Mouse (Mus musculus) c-Kit-positive CD71-negative TER-119-negative erythroid progenitor cells, embryonic 14.5 days (primary cell): Measurements from ENCODE around the gene Pgd.
"Not testable (repeated sequence)": the region's sequence is repeated elsewhere in the genome, so short reads cannot be mapped to it uniquely, and the experiment has no call there.

ENCODE experiments used
- DNase-seq: peaks from one replicate; pipeline ENCODE4 v3.0.0-alpha.2; 2013; ENCODE audit warnings: low read depth

Gene Pgd

DNA sequence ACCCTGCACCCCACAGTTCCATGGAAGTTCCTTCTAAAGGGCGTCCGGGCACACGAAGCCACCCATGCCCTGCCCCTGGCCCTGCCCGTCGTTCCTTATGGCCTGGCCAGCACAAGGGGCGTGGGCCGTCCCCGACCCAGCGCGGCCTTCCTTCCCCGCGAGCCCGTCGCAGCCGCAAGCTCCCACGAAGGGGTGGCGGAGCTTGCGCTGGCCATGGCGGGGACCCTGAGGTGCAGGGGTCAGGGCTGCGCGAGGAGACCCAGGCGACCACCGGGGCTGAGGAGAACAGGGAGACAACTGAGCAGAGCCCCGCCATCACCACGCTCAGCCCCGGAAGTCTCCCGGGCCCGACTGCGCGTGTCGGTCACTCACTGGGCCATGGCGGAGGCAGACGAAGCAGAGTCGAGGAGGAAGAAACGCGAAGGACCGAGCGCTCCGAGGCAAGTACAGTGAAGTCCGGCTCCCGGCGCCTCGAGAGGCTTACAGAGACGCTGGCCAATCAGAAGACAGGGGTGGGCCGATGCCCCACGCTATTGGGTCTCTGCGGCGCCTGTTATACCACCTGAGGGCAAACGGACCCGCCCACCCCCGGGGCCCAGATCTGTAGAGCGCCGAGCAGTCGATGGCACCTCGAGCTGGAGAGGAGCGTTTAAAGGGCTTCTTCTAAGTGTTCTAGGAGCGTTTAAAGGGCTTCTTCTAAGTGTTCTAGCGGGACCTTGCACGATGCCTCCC, at the start of gene Pgd:
Pgd (minus strand) TSS at position 557 of the 732 bp plus-strand sequence.
- DNase-seq = peak; percentile 93

- no peak for DNase-seq
These were observed 49.4 kb upstream of the Pgd start for GRCm38 (mm10) chr4:149215982-149216381.

DNA sequence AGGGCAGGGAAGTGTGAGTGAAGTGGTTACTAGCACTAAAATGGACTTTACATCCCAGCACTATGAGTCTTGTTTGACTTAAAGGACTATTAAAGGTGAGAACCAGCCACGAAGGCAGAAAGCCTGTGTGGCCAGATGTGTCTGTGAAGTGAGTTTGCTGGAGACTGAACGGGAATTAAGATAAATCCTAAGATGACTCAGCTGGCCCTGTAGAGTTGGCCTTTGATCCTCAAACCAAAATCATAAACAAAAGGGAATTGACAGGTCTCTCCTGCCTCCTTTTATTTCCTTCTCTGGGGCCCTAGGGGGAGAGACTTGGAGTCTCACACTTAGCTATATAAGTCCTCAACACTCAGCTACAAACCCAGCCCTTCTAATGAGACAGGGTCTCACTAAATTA, 48.8 kb upstream of the Pgd start:
- no peak for DNase-seq

DNA sequence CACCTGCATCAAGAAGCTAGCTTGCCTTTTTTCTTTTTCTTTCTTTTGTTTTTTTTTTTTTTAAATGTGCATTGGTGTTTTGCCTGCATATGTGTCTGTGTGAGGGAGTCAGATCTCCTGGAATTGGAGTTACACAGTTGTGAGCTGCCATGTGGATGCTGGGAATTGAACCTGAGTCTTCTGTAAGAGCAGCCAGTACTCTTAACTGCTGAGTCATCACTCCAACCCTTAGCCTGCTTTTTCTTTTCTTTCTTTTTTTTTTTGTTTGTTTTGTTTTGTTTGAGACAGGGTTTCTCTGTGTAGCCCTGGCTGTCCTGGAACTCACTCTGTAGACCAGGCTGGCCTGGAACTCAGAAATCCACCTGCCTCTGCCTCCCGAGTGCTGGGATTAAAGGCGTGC, 47.9 kb upstream of the Pgd start:
- DNase-seq = not testable (repeated sequence)

- no peak for DNase-seq
These were observed 46.9 kb upstream of the Pgd start for GRCm38 (mm10) chr4:149213466-149213865.

- DNase-seq = not testable (repeated sequence)
These were observed 44.9 kb upstream of the Pgd start for GRCm38 (mm10) chr4:149211441-149211840.

DNA sequence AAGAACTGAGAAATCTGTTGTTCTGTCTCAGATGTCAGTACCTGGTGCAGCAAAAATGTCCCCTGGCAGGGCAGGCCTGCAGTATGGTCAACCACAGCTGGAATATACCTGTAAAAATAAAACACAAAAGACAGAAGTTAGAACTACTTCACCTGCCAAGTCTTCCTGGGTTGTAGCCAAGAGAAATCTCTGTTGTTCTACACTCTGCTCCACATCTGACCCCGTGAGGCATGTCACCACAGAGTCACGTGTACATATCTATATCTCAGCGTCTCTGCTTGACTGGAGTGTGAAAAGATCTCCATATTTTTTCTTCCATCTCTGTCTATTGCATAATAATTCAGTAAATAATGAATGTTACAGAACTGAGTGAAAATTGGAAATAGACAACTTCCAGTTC, 35.9 kb upstream of the Pgd start:
- no peak for DNase-seq

DNA sequence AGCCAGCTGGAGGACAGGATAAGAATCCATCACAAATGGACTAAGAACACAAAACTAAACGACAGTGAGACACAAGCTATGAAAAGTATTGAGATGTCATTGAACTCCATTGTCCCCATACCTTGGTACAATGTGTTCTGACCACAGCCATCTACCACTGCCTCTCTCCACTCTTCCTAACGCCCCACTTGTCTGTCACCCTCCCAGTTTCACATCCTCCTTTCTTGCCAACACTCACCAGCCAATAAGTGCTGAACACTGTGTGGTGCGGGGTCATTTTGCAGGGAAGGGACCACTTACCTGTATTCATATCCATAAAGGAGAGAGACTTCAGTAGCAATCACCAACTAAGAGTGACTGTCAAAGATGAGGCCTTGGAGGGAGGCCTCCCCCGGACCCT, 34.5 kb upstream of the Pgd start:
- peak; percentile 5 for DNase-seq

DNA sequence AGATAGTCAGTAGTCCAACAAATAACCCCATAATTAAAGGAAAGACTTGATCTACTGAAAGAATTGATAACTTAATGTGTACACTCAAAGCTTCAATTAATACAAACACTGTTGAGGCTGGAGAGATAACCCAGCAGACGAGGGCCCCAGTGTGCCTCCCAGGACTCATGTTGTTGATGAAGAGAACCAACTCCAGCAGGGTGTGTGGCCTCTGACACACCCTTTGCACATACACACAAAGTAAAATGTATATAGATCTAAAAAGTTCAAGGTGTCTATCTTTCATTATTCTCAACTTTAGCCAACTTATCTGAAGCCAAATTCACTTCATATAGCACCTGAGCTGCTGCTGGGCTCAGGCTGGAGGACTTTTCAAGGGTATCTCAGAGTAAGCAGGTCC, 30.6 kb upstream of the Pgd start:
- no peak for DNase-seq

GRCm38 (mm10) chr4:149191103-149191502, 24.5 kb upstream of the Pgd start:
- no peak for DNase-seq

DNA sequence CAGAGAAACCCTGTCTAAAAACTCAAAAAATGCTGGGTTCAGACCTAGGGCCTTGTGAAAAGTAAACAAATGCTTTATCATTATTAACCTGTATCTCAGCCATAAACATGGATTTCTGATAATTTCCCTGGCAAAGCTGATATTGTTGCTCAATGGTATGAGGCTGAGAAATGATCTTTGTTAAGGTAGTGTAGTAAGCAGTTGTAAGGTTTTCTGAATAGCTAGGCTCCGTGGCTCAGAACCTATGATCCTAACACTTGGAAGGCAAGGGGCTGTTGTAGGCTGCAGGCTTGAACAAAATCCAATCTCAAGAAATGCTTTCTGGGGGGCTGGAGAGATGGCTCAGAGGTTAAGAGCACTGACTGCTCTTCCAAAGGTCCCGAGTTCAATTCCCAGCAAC, 22.0 kb upstream of the Pgd start:
- DNase-seq = no peak

GRCm38 (mm10) chr4:149182755-149183154, 16.2 kb upstream of the Pgd start:
- no peak for DNase-seq

DNA sequence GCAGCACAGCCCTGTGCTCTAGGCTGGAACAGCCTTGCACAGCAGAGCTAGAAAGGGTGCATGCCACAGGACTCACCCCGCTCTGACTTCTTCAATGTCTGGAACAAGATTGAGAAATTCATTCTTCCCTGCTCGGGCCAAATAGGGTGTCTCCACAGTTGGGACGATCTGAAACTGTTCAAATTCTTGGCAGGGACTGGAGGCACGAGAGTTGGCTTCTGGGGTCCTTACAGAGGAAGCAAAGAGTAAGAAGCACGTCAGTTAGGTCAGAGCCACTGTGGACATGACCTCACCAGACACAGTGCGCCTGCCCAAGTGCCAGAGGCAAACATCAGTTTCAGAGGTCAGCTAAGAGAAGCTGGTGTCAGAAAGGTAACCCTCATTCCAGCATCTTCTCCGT, 15.6 kb upstream of the Pgd start:
- DNase-seq = no peak

- no peak for DNase-seq
These were observed 13.0 kb upstream of the Pgd start for GRCm38 (mm10) chr4:149179573-149179972.

DNA sequence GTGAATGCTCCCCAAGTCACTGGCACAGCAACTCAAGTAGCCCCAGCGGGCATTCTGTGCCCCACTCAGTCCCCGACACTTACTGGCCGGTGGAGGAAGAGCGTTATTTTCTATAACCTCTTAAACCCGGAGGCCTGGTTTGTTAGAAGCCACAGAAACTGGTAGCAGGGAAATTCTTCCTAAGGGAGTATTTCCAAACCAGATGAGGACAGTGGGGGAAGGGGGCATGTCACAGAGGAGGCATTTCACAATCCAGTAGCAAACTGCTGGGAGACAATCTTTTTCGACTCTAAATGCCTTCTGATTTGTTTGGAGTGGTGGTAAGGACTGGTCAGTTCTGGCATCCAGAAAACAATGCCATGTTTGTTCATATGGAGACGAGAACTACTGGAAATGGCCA, 12.6 kb upstream of the Pgd start:
- no peak for DNase-seq

DNA sequence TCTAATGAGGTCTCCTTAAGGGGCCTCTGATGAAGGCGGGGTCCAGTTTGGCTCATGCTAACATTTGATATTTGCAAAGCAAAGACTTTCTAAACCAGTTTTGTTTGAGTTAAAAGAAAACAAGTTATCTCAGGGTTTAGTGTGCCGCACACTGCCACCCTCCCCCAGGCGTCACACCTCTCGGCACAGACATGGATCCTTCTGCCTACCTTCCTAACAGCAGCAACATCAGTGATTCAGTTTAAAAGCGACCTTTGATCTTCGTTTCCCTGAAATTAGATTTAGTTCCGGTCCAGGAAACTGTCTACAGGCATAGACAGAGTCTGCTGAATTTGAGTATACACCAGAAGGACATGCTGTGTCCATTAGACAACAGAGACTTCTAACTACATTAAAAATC, 11.8 kb upstream of the Pgd start:
- DNase-seq = no peak

- no peak for DNase-seq
These were observed 10.5 kb upstream of the Pgd start for GRCm38 (mm10) chr4:149177046-149177445.

- no peak for DNase-seq
These were observed 10.1 kb upstream of the Pgd start for GRCm38 (mm10) chr4:149176645-149177044.

DNA sequence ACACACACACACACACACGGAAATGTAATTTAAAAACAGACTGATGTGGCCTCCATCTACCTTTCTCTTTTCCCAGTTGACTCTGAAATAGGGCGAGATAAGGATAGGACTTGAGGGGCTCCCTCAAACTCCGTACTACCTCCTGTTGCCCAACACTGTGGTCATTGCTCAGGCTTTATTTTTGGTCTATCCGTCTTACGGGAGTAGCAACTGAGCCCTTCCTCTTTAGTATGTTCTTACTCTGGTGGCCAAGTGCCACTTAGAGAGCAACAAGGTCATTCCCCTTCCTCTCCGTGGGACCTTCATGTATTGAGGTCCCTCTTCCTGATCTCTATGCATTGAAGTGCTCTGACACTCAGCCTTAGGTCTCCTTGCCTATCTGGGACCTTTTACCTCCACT, 7.1 kb upstream of the Pgd start:
- DNase-seq = no peak

- DNase-seq = no peak
These were observed 6.1 kb upstream of the Pgd start for GRCm38 (mm10) chr4:149172666-149173065.

GRCm38 (mm10) chr4:149172083-149172482, 5.5 kb upstream of the Pgd start:
- DNase-seq = no peak

GRCm38 (mm10) chr4:149171581-149171981, 5.0 kb upstream of the Pgd start:
- DNase-seq = no peak

DNA sequence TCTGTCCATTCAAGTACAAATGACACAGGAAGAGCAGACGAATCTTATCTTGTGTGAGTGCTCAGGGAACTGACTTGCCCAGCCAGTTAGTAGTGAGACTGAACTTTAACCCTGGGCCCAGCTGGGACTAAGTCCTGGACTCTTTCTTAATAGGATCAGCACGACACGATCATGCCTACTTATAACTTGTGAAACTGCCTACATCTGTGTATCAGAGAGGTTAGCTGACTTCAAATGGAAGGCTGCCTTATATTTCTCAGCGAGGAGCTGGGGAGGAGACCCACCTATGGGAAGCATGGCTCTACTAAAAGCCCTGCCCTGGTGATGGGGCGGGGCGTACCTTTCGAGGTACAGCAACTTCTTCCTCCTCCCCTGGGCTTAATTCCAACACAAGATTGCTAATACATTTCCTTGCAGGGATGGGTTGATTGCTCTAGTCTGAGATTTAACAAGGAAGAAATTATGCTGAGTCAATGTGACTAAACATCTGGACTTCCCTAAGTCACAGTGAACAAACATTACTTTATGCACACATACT, 3.9 kb upstream of the Pgd start:
- no peak for DNase-seq

GRCm38 (mm10) chr4:149169926-149170325, 3.4 kb upstream of the Pgd start:
- not testable (repeated sequence) for DNase-seq
